Mouse (Mus musculus) ES-Bruce4 (cell line): Measurements from ENCODE around the gene Ppp2r5e.

Source experiments
- CTCF ChIP-seq: IDR thresholded peaks from one replicate; pipeline ENCODE4 v1.8.1; 2011; ENCODE audit warnings: low read depth, low read length
- EP300 ChIP-seq: IDR thresholded peaks from 2 replicates; pipeline ENCODE4 v1.6.1; 2011; ENCODE audit warnings: low read depth, low read length; ENCODE audit not compliant: insufficient read depth
- POLR2A ChIP-seq: IDR thresholded peaks from one replicate; pipeline ENCODE4 v1.8.1; 2011; ENCODE audit warnings: low read length; ENCODE audit not compliant: insufficient read depth

DNA sequence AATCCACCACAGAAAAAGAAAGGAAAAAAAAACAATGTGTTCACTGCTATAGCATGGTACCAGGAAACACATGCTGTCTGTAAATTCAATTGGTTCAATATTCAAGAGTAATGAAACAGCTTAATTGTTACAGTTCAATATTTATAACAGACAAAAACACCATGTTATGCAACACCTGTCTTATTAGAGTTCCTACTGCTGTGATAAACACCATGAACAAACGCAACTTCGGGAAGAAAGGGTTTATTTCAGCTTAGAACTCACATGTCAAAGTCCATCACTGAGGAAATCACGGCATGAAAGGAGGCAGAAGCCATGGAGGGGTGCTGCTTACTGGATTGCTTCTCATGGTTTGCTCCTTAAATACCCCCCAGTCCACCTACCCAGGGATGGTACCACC is 56.8 kb downstream of the Ppp2r5e start:
- TF ChIP-seq POLR2A (no peak), EP300 (no peak), CTCF (no peak)
